Mouse (Mus musculus) embryo, embryonic 11.5 days (tissue): ENCODE results near the gene Timp2.
"Not testable (repeated sequence)": the region's sequence is repeated elsewhere in the genome, so short reads cannot be mapped to it uniquely, and the experiment has no call there.

ENCODE experiments used
- DNase-seq: peaks from one replicate; pipeline ENCODE4 v3.0.0-alpha.2; 2012; ENCODE audit warnings: low read depth, low spot score

The Timp2 gene

GRCm38 (mm10) chr11:118337491-118338168 is 17.9 kb downstream of the Timp2 start:
- no peak for DNase-seq

- no peak for DNase-seq
These were observed 22.1 kb downstream of the Timp2 start for GRCm38 (mm10) chr11:118333431-118333830.

- DNase-seq, result no peak
These were observed 23.2 kb downstream of the Timp2 start for GRCm38 (mm10) chr11:118332376-118332775.

GRCm38 (mm10) chr11:118330777-118331176 is 24.8 kb downstream of the Timp2 start:
- no peak for DNase-seq

GRCm38 (mm10) chr11:118330361-118330760 is 25.2 kb downstream of the Timp2 start:
- no peak for DNase-seq

GRCm38 (mm10) chr11:118328947-118329346 is 26.6 kb downstream of the Timp2 start:
- no peak for DNase-seq

- no peak for DNase-seq
These were observed 27.0 kb downstream of the Timp2 start for GRCm38 (mm10) chr11:118328511-118328910.

GRCm38 (mm10) chr11:118326991-118327971 is 28.3 kb downstream of the Timp2 start:
- DNase-seq, result no peak

GRCm38 (mm10) chr11:118326491-118326890 is 29.0 kb downstream of the Timp2 start:
- no peak for DNase-seq

GRCm38 (mm10) chr11:118324541-118324940 is 31.0 kb downstream of the Timp2 start:
- peak; percentile 46 for DNase-seq

GRCm38 (mm10) chr11:118323974-118324373 is 31.6 kb downstream of the Timp2 start:
- DNase-seq, result no peak

- DNase-seq, result no peak
These were observed 32.9 kb downstream of the Timp2 start for GRCm38 (mm10) chr11:118322647-118323046.

- DNase-seq, result no peak
These were observed 33.6 kb downstream of the Timp2 start for GRCm38 (mm10) chr11:118321971-118322370.

- no peak for DNase-seq
These were observed 34.0 kb downstream of the Timp2 start for GRCm38 (mm10) chr11:118321500-118321899.

- DNase-seq, result no peak
These were observed 36.9 kb downstream of the Timp2 start for GRCm38 (mm10) chr11:118318678-118319077.

- DNase-seq, result peak; percentile 60
These were observed 38.4 kb downstream of the Timp2 start for GRCm38 (mm10) chr11:118317129-118317528.

GRCm38 (mm10) chr11:118316231-118316806 is 39.2 kb downstream of the Timp2 start:
- DNase-seq, result no peak

- no peak for DNase-seq
These were observed 43.3 kb downstream of the Timp2 start for GRCm38 (mm10) chr11:118312132-118312723.

GRCm38 (mm10) chr11:118307962-118308361 is 47.6 kb downstream of the Timp2 start:
- not testable (repeated sequence) for DNase-seq

GRCm38 (mm10) chr11:118303959-118304358 is 51.6 kb downstream of the Timp2 start:
- not testable (repeated sequence) for DNase-seq

GRCm38 (mm10) chr11:118298810-118299209 is 56.7 kb downstream of the Timp2 start:
- DNase-seq, result no peak

- no peak for DNase-seq
These were observed 57.6 kb downstream of the Timp2 start for GRCm38 (mm10) chr11:118297967-118298366.
